Mouse (Mus musculus) urinary bladder, postnatal 0 days (tissue): ENCODE data around the gene Ctsl. TPM values are rescaled to one million over a fixed set of nuclear protein-coding genes. Genes with fewer than 3 reads are reported as not detected.

ENCODE experiments used
- polyA plus RNA-seq: library from polyadenylated mRNA; unstranded; fragments of >200 nt; fragmentation: Nextera tagmentation; extraction: Ambion mirVana; gene quantifications from 2 replicates; pipeline ENCODE4 v1.2.1, GENCODE M21; 2015

Ctsl gene
- polyA plus RNA-seq: 226 and 239 TPM in 2 replicates

GRCm38 (mm10) chr13:64370173-64370940 is at the start of gene Ctsl:
TSS of gene Ctsl (minus strand) at chr13:64370890.

GRCm38 (mm10) chr13:64312024-64312915 is 58.4 kb downstream of the Ctsl start, which contains the start of gene Aaed1:
TSS of gene Aaed1 (minus strand) at chr13:64312710.

Other genes with a start within 250 kb of the Ctsl start
- 7.7 and 10.1 TPM in 2 replicates for gene Slc35d2, start 241.5 kb downstream of the Ctsl start, polyA plus RNA-seq
- 10.7 and 14.8 TPM in 2 replicates for gene Zfp367, start 217.7 kb downstream of the Ctsl start, polyA plus RNA-seq
- gene Habp4, start 209.1 kb downstream of the Ctsl start, polyA plus RNA-seq: 15.1 and 15.7 TPM in 2 replicates
- gene Cdc14b, start 95.6 kb downstream of the Ctsl start, polyA plus RNA-seq: 2.3 and 2.7 TPM in 2 replicates
- 50.5 and 54.8 TPM in 2 replicates for gene Aaed1, start 58.2 kb downstream of the Ctsl start, polyA plus RNA-seq
- gene Cdk20, start 61.4 kb upstream of the Ctsl start, polyA plus RNA-seq: 6.4 and 7.0 TPM in 2 replicates
- gene Fam240b, start 126.9 kb upstream of the Ctsl start, polyA plus RNA-seq: not detected in 2 replicates